Mouse (Mus musculus) brain, adult 10 weeks (tissue): ENCODE results near the gene Gapdhs. TPM values are rescaled to one million over a fixed set of nuclear protein-coding genes. Genes with fewer than 3 reads are reported as not detected.

Experiments used
- polyA plus RNA-seq: library from polyadenylated mRNA; stranded (reverse); fragments of 350-450 nt; fragmentation: Illumina TruSeq; extraction: RNeasy Lipid Tissue Mini Kit (QIAGEN cat#74804); gene quantifications from one replicate; pipeline ENCODE4 v1.2.3, GENCODE M21; 2015; ENCODE audit warnings: low read depth, low replicate concordance

The Gapdhs gene
- polyA plus RNA-seq, result not detected

DNA sequence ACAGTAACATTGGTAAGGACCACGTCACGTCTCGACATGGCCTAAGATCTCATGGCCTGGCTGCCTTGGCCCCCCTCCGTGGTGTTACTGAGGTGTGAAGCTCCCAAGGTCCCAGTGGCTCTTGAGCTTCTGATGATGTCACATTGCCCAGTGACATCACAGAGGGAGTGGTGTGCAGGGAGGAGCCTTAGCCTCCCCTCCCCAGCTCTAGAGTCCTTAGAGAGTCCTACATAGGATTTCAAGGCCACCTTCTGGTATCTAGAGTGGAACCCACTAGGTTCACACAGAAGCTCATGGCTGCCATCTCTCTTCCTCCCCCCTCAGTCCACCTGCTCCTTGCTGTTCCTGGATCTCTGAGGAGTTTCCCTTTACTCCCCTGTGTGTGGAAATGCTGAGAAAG is at the start of gene Gapdhs:
Gene Gapdhs, minus strand, starts transcription at position 65 of the 400 bp plus-strand sequence.

GRCm38 (mm10) chr7:30787377-30788022 is 44.0 kb upstream of the Gapdhs start, which contains the start of gene Krtdap:
Gene Krtdap, plus strand, starts transcription at chr7:30787896.

GRCm38 (mm10) chr7:30763456-30763855 is 20.0 kb upstream of the Gapdhs start, which contains the start of gene Dmkn:
Gene Dmkn, plus strand, starts transcription at chr7:30763756.

GRCm38 (mm10) chr7:30751086-30751669 is 7.7 kb upstream of the Gapdhs start, which contains the start of gene Sbsn:
Gene Sbsn, plus strand, starts transcription at chr7:30751471.

DNA sequence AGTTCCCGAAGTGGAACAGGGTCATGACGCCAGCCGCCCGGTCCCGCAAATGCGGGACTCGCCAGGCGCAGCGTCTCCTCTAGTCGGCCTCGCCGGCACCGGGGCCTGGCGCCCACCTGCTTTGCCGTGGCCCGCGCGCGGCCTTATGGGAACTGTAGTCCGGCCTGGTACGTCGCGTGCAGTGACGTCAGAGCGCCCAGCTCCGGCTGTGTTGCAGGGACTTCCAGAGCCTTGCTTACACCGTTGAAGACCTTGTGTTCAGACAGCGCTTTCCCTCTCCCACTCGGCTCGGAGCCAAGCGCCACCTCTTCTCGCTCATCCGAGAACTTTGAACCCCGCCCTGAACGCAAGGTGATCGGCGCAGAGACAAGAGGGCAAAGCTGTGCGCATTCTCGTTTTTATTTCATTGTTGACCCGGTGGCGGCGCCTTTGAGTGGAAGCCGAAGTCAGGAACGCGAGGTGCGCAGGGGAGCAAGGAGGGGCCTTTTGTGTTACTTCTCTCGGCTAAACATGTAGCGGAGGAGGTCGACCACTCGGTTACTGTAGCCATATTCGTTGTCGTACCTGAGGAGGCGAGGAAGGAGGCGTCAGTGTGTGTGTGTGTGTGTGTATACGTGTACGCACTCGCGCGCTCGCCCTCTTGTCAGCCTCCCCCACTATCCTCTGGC is 14.0 kb downstream of the Gapdhs start, which contains the start of gene Tmem147:
Gene Tmem147, minus strand, starts transcription at position 145 of the 668 bp plus-strand sequence.

GRCm38 (mm10) chr7:30711942-30712341 is 31.5 kb downstream of the Gapdhs start, which contains the start of gene Atp4a:
Gene Atp4a, plus strand, starts transcription at chr7:30712209.

DNA sequence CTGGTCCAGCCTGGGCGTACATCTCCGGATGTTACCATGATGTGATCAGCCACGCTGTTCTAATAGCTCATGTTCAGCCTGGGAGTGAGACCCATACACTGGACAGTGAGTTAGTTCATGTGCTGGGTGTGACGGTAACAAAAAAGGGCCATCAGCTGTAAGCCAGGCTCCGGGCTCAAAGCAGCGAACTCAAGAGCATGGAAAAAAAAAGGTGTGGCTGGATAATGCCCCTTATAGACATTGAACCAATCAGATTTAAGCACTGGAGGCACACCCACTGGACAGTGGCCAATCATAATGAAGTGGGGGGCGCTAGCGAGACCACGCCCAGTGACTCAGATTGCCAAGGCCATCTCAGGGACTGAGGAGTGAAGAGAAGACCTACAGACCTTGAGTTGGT is 44.9 kb downstream of the Gapdhs start, which contains the start of gene 2200002J24Rik:
Gene 2200002J24Rik, plus strand, starts transcription at position 338 of the 400 bp plus-strand sequence.

Other genes starting within 250 kb of the Gapdhs start
- gene Arhgap33, start 208.6 kb downstream of the Gapdhs start, polyA plus RNA-seq, result 95.4 TPM
- 7.9 TPM for gene Hspb6, start 191.5 kb downstream of the Gapdhs start, polyA plus RNA-seq
- gene Proser3, start 191.4 kb downstream of the Gapdhs start, polyA plus RNA-seq, result 4.5 TPM
- gene Lin37, start 183.8 kb downstream of the Gapdhs start, polyA plus RNA-seq, result 51.4 TPM
- gene U2af1l4, start 180.4 kb downstream of the Gapdhs start, polyA plus RNA-seq, result 85.7 TPM
- gene Gm49396, start 180.3 kb downstream of the Gapdhs start, polyA plus RNA-seq, result 6.7 TPM
- 158 TPM for gene Psenen, start 180.1 kb downstream of the Gapdhs start, polyA plus RNA-seq
- 1.5 TPM for gene Igflr1, start 178.3 kb downstream of the Gapdhs start, polyA plus RNA-seq
- 25.9 TPM for gene Kmt2b, start 155.0 kb downstream of the Gapdhs start, polyA plus RNA-seq
- not detected for gene Zbtb32, start 144.8 kb downstream of the Gapdhs start, polyA plus RNA-seq
- gene Upk1a, start 130.8 kb downstream of the Gapdhs start, polyA plus RNA-seq, result 1.1 TPM
- gene Cox6b1, start 117.5 kb downstream of the Gapdhs start, polyA plus RNA-seq, result 1,546 TPM
- gene Etv2, start 107.8 kb downstream of the Gapdhs start, polyA plus RNA-seq, result not detected
- 72.4 TPM for gene Rbm42, start 93.4 kb downstream of the Gapdhs start, polyA plus RNA-seq
- 6.4 TPM for gene Haus5, start 78.7 kb downstream of the Gapdhs start, polyA plus RNA-seq
- not detected for gene Pmis2, start 72.1 kb downstream of the Gapdhs start, polyA plus RNA-seq
- not detected for gene 2200002J24Rik, start 44.8 kb downstream of the Gapdhs start, polyA plus RNA-seq
- gene Atp4a, start 31.5 kb downstream of the Gapdhs start, polyA plus RNA-seq, result 0.59 TPM
- gene Tmem147, start 14.1 kb downstream of the Gapdhs start, polyA plus RNA-seq, result 184 TPM
- 6.5 TPM for gene Sbsn, start 7.8 kb upstream of the Gapdhs start, polyA plus RNA-seq
- gene Dmkn, start 20.1 kb upstream of the Gapdhs start, polyA plus RNA-seq, result 14.4 TPM
- gene Krtdap, start 44.2 kb upstream of the Gapdhs start, polyA plus RNA-seq, result not detected
- gene Ffar2, start 80.1 kb upstream of the Gapdhs start, polyA plus RNA-seq, result not detected
- gene Ffar3, start 112.5 kb upstream of the Gapdhs start, polyA plus RNA-seq, result not detected
- gene Ffar1, start 117.9 kb upstream of the Gapdhs start, polyA plus RNA-seq, result not detected
- 0.55 TPM for gene Cd22, start 136.7 kb upstream of the Gapdhs start, polyA plus RNA-seq
- gene Mag, start 171.2 kb upstream of the Gapdhs start, polyA plus RNA-seq, result 324 TPM
- not detected for gene Hamp2, start 181.0 kb upstream of the Gapdhs start, polyA plus RNA-seq
- not detected for gene Hamp, start 200.4 kb upstream of the Gapdhs start, polyA plus RNA-seq
- 193 TPM for gene Usf2, start 213.1 kb upstream of the Gapdhs start, polyA plus RNA-seq
- gene Lsr, start 229.8 kb upstream of the Gapdhs start, polyA plus RNA-seq, result 8.0 TPM
- gene Fam187b, start 230.1 kb upstream of the Gapdhs start, polyA plus RNA-seq, result not detected